Mouse (Mus musculus): ENCODE measurements around the gene Spata2.

Gene Spata2

GRCm38 (mm10) chr2:167479501-167479900 is 13.2 kb downstream of the Spata2 start:
- DNase-seq: no peak

- peak; percentile 55 for DNase-seq
These were observed 14.6 kb downstream of the Spata2 start for GRCm38 (mm10) chr2:167478128-167478527.

- peak; percentile 51 for DNase-seq
These were observed 15.9 kb downstream of the Spata2 start for GRCm38 (mm10) chr2:167476762-167477161.

- peak; percentile 84 for DNase-seq
These were observed 16.4 kb downstream of the Spata2 start for GRCm38 (mm10) chr2:167476200-167476688.

- no peak for DNase-seq
These were observed 17.1 kb downstream of the Spata2 start for GRCm38 (mm10) chr2:167475596-167475995.

GRCm38 (mm10) chr2:167474218-167474617 is 18.5 kb downstream of the Spata2 start:
- DNase-seq: no peak

GRCm38 (mm10) chr2:167471585-167471984 is 21.1 kb downstream of the Spata2 start:
- no peak for DNase-seq

GRCm38 (mm10) chr2:167470611-167471010 is 22.1 kb downstream of the Spata2 start:
- no peak for DNase-seq

- DNase-seq: no peak
These were observed 24.2 kb downstream of the Spata2 start for GRCm38 (mm10) chr2:167468444-167468843.

- DNase-seq: no peak
These were observed 25.5 kb downstream of the Spata2 start for GRCm38 (mm10) chr2:167467214-167467613.

GRCm38 (mm10) chr2:167465951-167466350 is 26.7 kb downstream of the Spata2 start:
- no peak for DNase-seq

- no peak for DNase-seq
These were observed 28.9 kb downstream of the Spata2 start for GRCm38 (mm10) chr2:167463802-167464201.

- DNase-seq: peak; percentile 87
These were observed 29.7 kb downstream of the Spata2 start for GRCm38 (mm10) chr2:167462954-167463353.

- DNase-seq: no peak
These were observed 33.4 kb downstream of the Spata2 start for GRCm38 (mm10) chr2:167459071-167459865.

- peak; percentile 53 for DNase-seq
These were observed 34.1 kb downstream of the Spata2 start for GRCm38 (mm10) chr2:167458548-167458947.

GRCm38 (mm10) chr2:167457213-167457612 is 35.5 kb downstream of the Spata2 start:
- no peak for DNase-seq

- no peak for DNase-seq
These were observed 36.2 kb downstream of the Spata2 start for GRCm38 (mm10) chr2:167456361-167457020.

GRCm38 (mm10) chr2:167453814-167454213 is 38.9 kb downstream of the Spata2 start:
- peak; percentile 62 for DNase-seq

- peak; percentile 43 for DNase-seq
These were observed 42.0 kb downstream of the Spata2 start for GRCm38 (mm10) chr2:167450647-167451046.

- DNase-seq: no peak
These were observed 43.1 kb downstream of the Spata2 start for GRCm38 (mm10) chr2:167449331-167450275.

GRCm38 (mm10) chr2:167447629-167448028 is 45.1 kb downstream of the Spata2 start:
- DNase-seq: no peak

- DNase-seq: no peak
These were observed 45.5 kb downstream of the Spata2 start for GRCm38 (mm10) chr2:167447207-167447606.
